ENCODE assay signal across 9 mouse cellular contexts in the genomic region with DNA sequence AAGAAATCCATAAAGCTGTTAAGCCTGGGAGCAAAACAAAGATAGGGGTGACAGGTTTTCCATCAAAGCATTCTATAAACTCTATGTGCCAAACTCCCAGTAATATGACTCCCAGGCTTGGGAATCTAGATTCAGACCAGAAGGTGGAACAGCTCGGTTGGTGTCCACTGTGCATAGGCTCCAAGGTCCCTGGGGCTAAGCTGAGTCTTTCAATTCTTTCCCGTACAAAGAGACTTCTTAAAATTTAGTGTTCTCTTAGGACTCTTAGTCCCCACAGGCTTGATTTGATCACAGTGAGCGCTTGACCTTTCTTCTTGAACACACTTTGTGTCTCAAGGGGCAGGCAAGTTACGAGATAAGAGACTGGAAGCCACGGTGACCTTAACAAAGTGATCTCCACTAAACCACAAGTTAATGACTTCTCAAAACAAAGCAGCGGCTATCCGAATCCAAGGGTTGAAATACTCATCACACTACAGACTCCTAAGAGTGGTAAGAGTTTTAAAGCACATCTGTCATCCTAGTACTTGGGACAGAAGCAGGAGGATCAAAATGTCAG. TPM values are rescaled to one million over a fixed set of nuclear protein-coding genes. Genes with fewer than 3 reads are reported as not detected.
DNase-seq lines count a peak whose midpoint lies in the region; ATAC-seq and TF ChIP-seq lines count a peak whose summit lies in the region.
"Had no signal": no experiment of that assay in that cellular context is flagged by ENCODE, and none has a peak within 500 bp of the region (broad histone marks: within the 10 kb centered on the region; RNA-seq: fewer than 3 reads in every experiment).

No protein-coding gene starts in this region.

- DNase-seq in heart, adult 8-10 months (ENCODE audit: low spot score), result peak; percentile 6
- DNase-seq in MEL (ENCODE audit: low read depth, low spot score), result no peak
- DNase-seq in adrenal gland, postnatal 36 days, result peak; percentile 18 to 27
- DNase-seq in spleen, postnatal 14 days (ENCODE audit: low spot score in 2 of 2), result no peak
- no peak for DNase-seq in right cerebral cortex, postnatal 10 days (ENCODE audit: low spot score in 2 of 2)
- DNase-seq in ovary, postnatal 10 days (ENCODE audit: low spot score), result no peak

- no peaks in the 10 kb centered on the region for H3K36me3 ChIP-seq in heart, embryonic 12.5 days
- H3K36me3 ChIP-seq in MEL (ENCODE audit: control insufficient read depth in 1 of 2, insufficient read depth in 2 of 2, low read length in 2 of 2), result peaks cover 0 to 23% of the 10 kb centered on the region in 2 experiments; a peak in 2 of 4 replicates
- H3K36me3 ChIP-seq in kidney, embryonic 16.5 days (ENCODE audit: insufficient read depth, low read length), result no peaks in the 10 kb centered on the region

- H3K9ac ChIP-seq in heart, embryonic 12.5 days, result no peak overlapping the region
- no peak overlapping the region for H3K9ac ChIP-seq in MEL (ENCODE audit: control insufficient read depth, low read depth, low read length, poor library complexity, severe bottlenecking)
- no peak overlapping the region for H3K9ac ChIP-seq in kidney, embryonic 16.5 days (replicated peaks; ENCODE audit: low read length)

- H3K4me3 ChIP-seq in heart, embryonic 12.5 days, result no peak overlapping the region
- no peak overlapping the region for H3K4me3 ChIP-seq in MEL (ENCODE audit: control insufficient read depth in 1 of 2, insufficient read depth in 1 of 2, low read depth in 2 of 2, low read length in 2 of 2)
- no peak overlapping the region for H3K4me3 ChIP-seq in kidney, embryonic 16.5 days (ENCODE audit: low read length)

- no peak for TF ChIP-seq CTCF in MEL (IDR thresholded peaks at IDR 0.05 in 2 of 3, conservative IDR thresholded peaks at IDR 0.05 in 1 of 3; ENCODE audit: control insufficient read depth in 1 of 3, insufficient read depth in 1 of 3, low read depth in 2 of 3, low read length in 3 of 3, poor library complexity in 1 of 3, severe bottlenecking in 1 of 3)

- H3K4me2 ChIP-seq in heart, embryonic 12.5 days, result no peak overlapping the region
- H3K4me2 ChIP-seq in kidney, embryonic 16.5 days (replicated peaks; ENCODE audit: low read depth, low read length), result no peak overlapping the region

- H3K4me1 ChIP-seq in heart, embryonic 12.5 days (replicated peaks), result peaks cover 19% of the 10 kb centered on the region
- H3K4me1 ChIP-seq in MEL (ENCODE audit: control insufficient read depth in 1 of 2, insufficient read depth in 2 of 2, low read length in 2 of 2), result peaks cover 3 to 18% of the 10 kb centered on the region in 2 experiments
- H3K4me1 ChIP-seq in kidney, embryonic 16.5 days (ENCODE audit: insufficient read depth, low read length), result peaks cover 28% of the 10 kb centered on the region

- no peak for TF ChIP-seq POLR2A in MEL (IDR thresholded peaks at IDR 0.05; ENCODE audit: control insufficient read depth in 1 of 2, insufficient read depth in 1 of 2, low read depth in 1 of 2, low read length in 2 of 2, poor library complexity in 1 of 2)

- no peak for ATAC-seq in heart, embryonic 12.5 days (ENCODE audit: insufficient number of reproducible peaks, low FRiP score)
- ATAC-seq in kidney, embryonic 16.5 days (ENCODE audit: low FRiP score, low TSS enrichment), result peak; percentile 26; the same call in 1 of the 2 replicates
- ATAC-seq: forebrain, embryonic 16.5 days had no signal

- H3K9me3 ChIP-seq in heart, embryonic 12.5 days (replicated peaks), result no peaks in the 10 kb centered on the region
- no peaks in the 10 kb centered on the region for H3K9me3 ChIP-seq in MEL (replicated peaks; ENCODE audit: insufficient read depth, low read length)
- no peaks in the 10 kb centered on the region for H3K9me3 ChIP-seq in kidney, embryonic 16.5 days (ENCODE audit: low read length)

- TF ChIP-seq EP300 in MEL (IDR thresholded peaks at IDR 0.05; ENCODE audit: low read depth in 1 of 2, low read length in 2 of 2), result no peak

- no peak overlapping the region for H3K27ac ChIP-seq in heart, embryonic 12.5 days (ENCODE audit: poor library complexity, severe bottlenecking)
- H3K27ac ChIP-seq in MEL (ENCODE audit: control insufficient read depth, low read depth, low read length), result no peak overlapping the region
- peak overlapping the region; percentile 17 for H3K27ac ChIP-seq in kidney, embryonic 16.5 days (ENCODE audit: low read length)

- 0 out of 2 replicates have a peak, but pooled peaks cover 2% of the 10 kb centered on the region for H3K79me2 ChIP-seq in MEL (ENCODE audit: control insufficient read depth, insufficient read depth, low read length, poor library complexity)

- no peak for TF ChIP-seq RAD21 in MEL (IDR thresholded peaks at IDR 0.05; ENCODE audit: low read depth, low read length)

- H3K27me3 ChIP-seq in heart, embryonic 12.5 days (replicated peaks), result peaks cover 27% of the 10 kb centered on the region
- no peaks in the 10 kb centered on the region for H3K27me3 ChIP-seq in MEL (ENCODE audit: control insufficient read depth in 1 of 2, insufficient read depth in 2 of 2, low read length in 2 of 2)
- H3K27me3 ChIP-seq in kidney, embryonic 16.5 days (ENCODE audit: insufficient read depth, low read length), result no peaks in the 10 kb centered on the region

- WGBS in heart, embryonic 12.5 days, result 20% methylated on average over 7 of the region's 7 CpGs
- WGBS in kidney, embryonic 16.5 days, result 17% methylated on average over 7 of the region's 7 CpGs

TF ChIP-seq in MEL, 35 proteins besides CTCF, POLR2A, EP300 and RAD21:
- TF ChIP-seq GATA1 (IDR thresholded peaks at IDR 0.05; ENCODE audit: low read depth, low read length) (0 out of 2 replicates have a peak, but pooled peaks have one; percentile 8), UBTF (IDR thresholded peaks at IDR 0.05; ENCODE audit: borderline replicate concordance, insufficient read depth, low read depth, low read length) (no peak), USF1 (IDR thresholded peaks at IDR 0.05; ENCODE audit: low read depth, low read length) (no peak), MAZ (IDR thresholded peaks at IDR 0.05; ENCODE audit: low read depth, low read length) (no peak), ZC3H11A (IDR thresholded peaks at IDR 0.05; ENCODE audit: low read depth, low read length) (no peak), MYB (IDR thresholded peaks at IDR 0.05; ENCODE audit: low read depth, low read length) (no peak)
TF ChIP-seq in MEL: peak in this region for 1.

RNA-seq across cellular contexts. Expression of gene Galnt7, which starts 41.3 kb away (rescaled TPM):
- total RNA-seq in heart, adult 8-10 months (2022), result 1 to 10 TPM; 3.9 to 5.2 (median 4.9) TPM
- 7.5 and 8.6 TPM in 2 replicates for polyA plus RNA-seq in heart, embryonic 12.5 days (2016; fragmentation: Nextera tagmentation; extraction: Ambion mirVana)
- total RNA-seq in MEL (2012; rRNA removed), result 11.1 TPM in 2 replicates
- 100 to 1,000 TPM in 1 of 2 experiments, 10 to 100 TPM in 1; 18.5 to 138 TPM for polyA plus RNA-seq in MEL (2012; ENCODE audit: insufficient read depth in 1 of 2, insufficient read length in 2 of 2, low read depth in 1 of 2, low replicate concordance in 2 of 2, missing spikeins in 1 of 2)
- total RNA-seq in adrenal gland, postnatal 36 days (2021), result 10 to 100 TPM; 13.5 to 13.6 TPM
- 22.4 and 23.7 TPM in 2 replicates for polyA plus RNA-seq in kidney, embryonic 16.5 days (2015; fragmentation: Nextera tagmentation; extraction: Ambion mirVana)

Comparison
In these comparisons a context has a peak if more than half of its experiments do, and no peak if none do; other contexts are left out.
1. DNase-seq: peak in heart, adult 8-10 months (single experiment) and adrenal gland, postnatal 36 days (2 of 2); none in MEL (single experiment), spleen, postnatal 14 days (0 of 2), right cerebral cortex, postnatal 10 days (0 of 2) and ovary, postnatal 10 days (single experiment).